Mouse (Mus musculus) heart, postnatal 10 days (tissue): Measurements from ENCODE around the gene Tspan8. TPM values are rescaled to one million over a fixed set of nuclear protein-coding genes. Genes with fewer than 3 reads are reported as not detected.

Experiments used
- DNase-seq, 2 experiments: peaks; one replicate each; pipeline ENCODE4 v3.0.0; 2021
- intact Hi-C: fragments of 180-260 bp; cut with DNase I; formaldehyde crosslinking; loops from one replicate; pipeline ENCODE4 v1.15.1; 2025
- total RNA-seq, 2 experiments: library from RNA; stranded (reverse); gene quantifications; 2 replicates each; pipeline ENCODE4 v1.2.3; 2021

Tspan8 gene
- total RNA-seq, 2 experiments from 2014 or later, result 2.6 to 3.4 TPM

- intact Hi-C loops, result no loop called here
- DNase-seq, result no peak
Measured at GRCm38 (mm10) chr10:115829696-115830095, 13.1 kb downstream of the Tspan8 start.

GRCm38 (mm10) chr10:115830726-115831125 lies 14.1 kb downstream of the Tspan8 start:
- no peak for DNase-seq
- intact Hi-C loops, result no loop called here

- intact Hi-C loops, result no loop called here
- DNase-seq, result no peak
Measured at GRCm38 (mm10) chr10:115834017-115834416, 17.4 kb downstream of the Tspan8 start.

GRCm38 (mm10) chr10:115846930-115847329 lies 30.3 kb downstream of the Tspan8 start:
- DNase-seq, result no peak
- intact Hi-C loops, result no loop called here

- no peak for DNase-seq
- intact Hi-C loops, result no loop called here
Measured at GRCm38 (mm10) chr10:115848511-115848910, 31.9 kb downstream of the Tspan8 start.

- DNase-seq, result no peak
- intact Hi-C loops, result no loop called here
Measured at GRCm38 (mm10) chr10:115860210-115860880, 43.7 kb downstream of the Tspan8 start.

- DNase-seq, result no peak
- intact Hi-C loops, result no loop called here
Measured at GRCm38 (mm10) chr10:115861967-115862366, 45.3 kb downstream of the Tspan8 start.

GRCm38 (mm10) chr10:115882757-115883156 lies 66.1 kb downstream of the Tspan8 start:
- no peak for DNase-seq
- intact Hi-C loops, result no loop called here

GRCm38 (mm10) chr10:115891924-115892323 lies 75.3 kb downstream of the Tspan8 start:
- no peak for DNase-seq
- intact Hi-C loops, result no loop called here

GRCm38 (mm10) chr10:115892973-115893372 lies 76.3 kb downstream of the Tspan8 start:
- DNase-seq, result peak in 1 of 2 experiments; percentile 5
- intact Hi-C loops, result no loop called here

- intact Hi-C loops, result no loop called here
- DNase-seq, result no peak
Measured at GRCm38 (mm10) chr10:115894045-115894444, 77.4 kb downstream of the Tspan8 start.

- DNase-seq, result no peak
- intact Hi-C loops, result no loop called here
Measured at GRCm38 (mm10) chr10:115896764-115897163, 80.1 kb downstream of the Tspan8 start.

- intact Hi-C loops, result no loop called here
- peak; percentile 5 to 13 for DNase-seq
Measured at GRCm38 (mm10) chr10:115897235-115897634, 80.6 kb downstream of the Tspan8 start.

Other genes starting within 250 kb of the Tspan8 start
- gene A930009A15Rik, start 246.8 kb upstream of the Tspan8 start, total RNA-seq, result not detected
- gene Lgr5, start 229.1 kb upstream of the Tspan8 start, total RNA-seq, result under 1 TPM; 0.10 to 0.42 TPM
- gene Ptprr, start 201.4 kb downstream of the Tspan8 start, total RNA-seq, result 1 to 10 TPM in 1 of 2 experiments, under 1 TPM in 1; 0.89 to 1.3 TPM